Mouse (Mus musculus) spleen, postnatal 4 days (tissue): ENCODE results near the gene Cyp4f14.

ENCODE experiments used
- DNase-seq, 2 experiments: peaks; one replicate each; pipeline ENCODE4 v3.0.0; 2022; ENCODE audit warnings: low spot score in 2 of 2

Gene Cyp4f14

DNA sequence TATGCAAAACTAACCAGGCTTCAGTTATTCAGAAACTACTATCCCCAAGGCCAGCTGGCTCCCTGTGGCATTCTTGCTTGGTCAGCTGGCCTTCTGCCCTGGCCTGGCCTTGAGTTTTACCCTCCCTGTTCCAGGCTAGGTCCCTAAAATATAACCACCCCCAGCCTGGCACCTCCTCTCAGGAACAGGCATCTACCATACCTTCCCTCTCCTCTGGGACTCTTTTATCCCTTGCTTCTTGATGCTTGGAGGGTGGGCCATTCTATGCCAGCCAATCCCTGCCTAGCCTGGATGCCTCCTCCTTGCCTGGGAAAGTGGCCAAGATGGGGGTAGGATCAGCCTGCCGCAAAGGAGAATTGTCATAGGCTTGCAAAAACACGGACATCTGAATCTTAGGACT, at the start of gene Cyp4f14:
TSS of gene Cyp4f14 (minus strand) at position 212 of the 400 bp plus-strand sequence.
- no peak for DNase-seq

GRCm38 (mm10) chr17:32965623-32966290, 48.6 kb upstream of the Cyp4f14 start, which contains the start of gene Zfp472:
Gene Zfp472, plus strand, starts transcription at chr17:32965814.
- DNase-seq: peak; percentile 83 to 89

- peak in 1 of 2 experiments; percentile 61 for DNase-seq
These were observed 48.1 kb upstream of the Cyp4f14 start for GRCm38 (mm10) chr17:32965253-32965622.

GRCm38 (mm10) chr17:32951441-32951840, 34.3 kb upstream of the Cyp4f14 start:
- peak; percentile 70 to 90 for DNase-seq

DNA sequence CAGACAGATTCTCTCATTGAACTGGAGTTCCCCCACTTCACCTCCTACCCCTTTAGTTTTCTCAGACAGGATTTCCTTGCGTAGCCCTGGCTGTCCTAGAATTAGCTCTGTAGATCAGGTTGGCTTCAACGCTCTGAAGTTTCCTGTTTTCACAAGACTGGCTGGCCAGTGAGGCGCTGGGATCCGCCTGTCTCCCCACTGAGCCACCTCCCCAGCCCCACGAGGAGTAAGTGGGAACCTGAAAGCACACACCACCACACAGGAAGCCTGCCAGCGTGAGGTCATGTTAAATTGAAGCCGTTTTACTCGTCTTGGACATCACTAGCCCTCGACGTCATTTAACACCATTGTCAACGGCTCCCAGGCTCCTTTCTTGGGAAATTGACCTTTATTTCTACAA, 33.9 kb upstream of the Cyp4f14 start:
- no peak for DNase-seq

DNA sequence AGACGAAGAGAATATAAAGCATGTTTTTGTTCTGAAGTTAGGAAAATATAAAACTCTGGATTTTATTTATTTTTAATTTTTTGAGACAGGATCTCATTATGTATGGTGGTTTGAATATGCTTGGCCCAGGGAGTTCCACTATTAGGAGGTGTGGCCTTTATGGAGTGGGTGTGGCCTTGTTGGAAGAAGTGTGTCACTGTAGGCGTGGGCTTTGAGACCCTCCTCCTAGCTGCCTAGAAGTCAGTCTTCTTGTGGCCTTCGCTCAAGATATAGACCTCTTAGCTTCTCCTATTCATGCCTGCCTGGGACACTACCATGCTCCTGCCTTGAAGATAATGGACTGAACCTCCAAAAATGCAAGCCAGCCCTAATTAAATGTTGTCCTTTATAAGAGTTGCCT, 33.0 kb upstream of the Cyp4f14 start:
- DNase-seq: no peak

- peak; percentile 93 to 95 for DNase-seq
These were observed 30.2 kb upstream of the Cyp4f14 start, which contains the start of gene Cyp4f13 for GRCm38 (mm10) chr17:32947215-32947914. Gene Cyp4f13, minus strand, starts transcription at chr17:32947402.

- no peak for DNase-seq
These were observed 29.6 kb upstream of the Cyp4f14 start for GRCm38 (mm10) chr17:32946716-32947115.

DNA sequence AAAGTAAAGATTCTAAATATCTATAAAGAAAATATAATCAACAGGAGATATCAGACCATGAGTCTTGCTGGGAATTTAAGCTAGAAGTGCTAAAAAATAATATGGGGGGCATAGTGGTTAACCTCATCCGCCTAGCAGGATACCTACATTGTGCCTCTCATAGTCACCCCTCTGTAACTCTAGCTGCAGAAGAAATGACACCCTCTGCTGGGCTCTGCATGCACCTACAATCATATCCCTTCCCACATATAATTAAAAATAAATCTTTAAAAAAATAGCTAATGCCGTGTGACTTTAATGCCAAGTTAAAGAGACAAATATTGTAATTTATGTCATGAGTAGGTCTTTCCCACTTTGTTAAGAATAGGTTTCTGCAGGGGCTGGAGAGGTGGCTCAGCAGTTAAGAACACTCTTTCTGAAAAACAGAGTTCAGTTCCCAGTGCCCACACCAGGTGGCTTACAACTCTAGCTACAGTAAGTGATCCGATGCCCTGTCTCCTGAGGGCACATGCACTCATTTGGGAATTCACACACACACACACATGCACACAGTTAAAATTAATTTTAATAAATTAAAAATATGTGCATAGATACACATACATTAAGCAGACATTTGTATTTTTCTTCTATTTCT, 27.4 kb upstream of the Cyp4f14 start:
- DNase-seq: no peak

DNA sequence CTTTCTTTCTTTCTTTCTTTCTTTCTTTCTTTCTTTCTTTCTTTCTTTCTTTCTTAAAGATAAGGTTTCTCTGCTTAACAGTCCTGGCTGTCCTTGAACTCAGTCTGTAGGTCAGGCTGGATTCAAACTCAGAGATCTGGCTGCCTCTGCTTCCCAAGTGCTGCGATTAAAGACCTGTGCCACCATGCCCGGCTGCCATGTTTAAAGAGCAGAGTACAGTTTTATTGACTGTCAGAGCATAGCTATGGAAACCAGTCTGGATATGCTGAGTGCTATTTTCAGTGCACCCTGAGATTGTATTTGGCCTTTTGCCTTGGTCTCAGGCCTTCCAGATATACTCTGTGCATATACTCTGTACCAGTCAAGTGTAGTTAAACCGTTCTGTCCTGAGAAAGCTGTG, 26.5 kb upstream of the Cyp4f14 start:
- DNase-seq: no peak

GRCm38 (mm10) chr17:32939831-32940230, 22.7 kb upstream of the Cyp4f14 start:
- no peak for DNase-seq

GRCm38 (mm10) chr17:32927803-32928202, 10.7 kb upstream of the Cyp4f14 start:
- no peak for DNase-seq

- peak; percentile 53 to 77 for DNase-seq
These were observed 7.6 kb upstream of the Cyp4f14 start for GRCm38 (mm10) chr17:32924658-32925312.

DNA sequence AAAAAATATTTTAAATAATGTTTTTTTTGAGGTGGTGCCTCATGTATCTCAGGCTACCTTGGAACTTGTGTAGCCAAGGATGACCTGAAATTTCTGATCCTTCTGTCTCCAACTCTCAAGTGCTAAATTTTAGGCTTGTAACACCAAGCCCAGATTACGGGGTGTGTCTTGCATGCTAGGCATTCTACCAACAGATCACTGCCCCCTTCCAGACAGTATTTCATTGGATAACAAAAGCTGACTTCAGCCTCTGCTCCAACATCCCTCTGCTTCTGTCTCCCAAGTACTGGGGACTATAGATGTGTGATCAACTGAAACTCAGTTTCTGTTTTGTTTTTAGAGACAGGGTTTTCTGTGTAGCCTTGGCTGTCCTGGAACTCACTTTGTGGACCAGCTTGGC, 6.5 kb upstream of the Cyp4f14 start:
- no peak for DNase-seq

DNA sequence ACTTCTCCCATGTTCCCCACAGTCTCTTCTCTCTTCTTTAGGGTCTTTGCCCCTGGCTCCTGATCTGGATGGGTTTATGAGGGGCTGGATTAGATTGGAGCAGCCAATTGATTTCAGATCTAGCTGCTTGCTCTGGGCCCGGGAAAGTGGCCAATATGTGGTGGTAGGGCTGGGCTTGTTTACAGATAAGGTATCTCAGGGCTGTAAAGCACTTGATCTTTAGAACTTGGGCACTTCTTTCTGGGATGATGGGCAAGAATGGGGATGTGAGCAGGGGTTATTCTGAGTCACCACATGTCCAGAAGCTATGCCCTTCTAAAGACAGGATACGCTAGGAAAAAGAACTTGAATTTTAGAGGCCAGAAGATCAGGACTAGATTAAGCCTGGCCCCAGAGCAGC, 2.0 kb upstream of the Cyp4f14 start:
- no peak for DNase-seq

GRCm38 (mm10) chr17:32916075-32916474, 1.1 kb downstream of the Cyp4f14 start:
- DNase-seq: no peak

- peak in 1 of 2 experiments; percentile 52 for DNase-seq
These were observed 11.0 kb downstream of the Cyp4f14 start for GRCm38 (mm10) chr17:32906172-32906571.

DNA sequence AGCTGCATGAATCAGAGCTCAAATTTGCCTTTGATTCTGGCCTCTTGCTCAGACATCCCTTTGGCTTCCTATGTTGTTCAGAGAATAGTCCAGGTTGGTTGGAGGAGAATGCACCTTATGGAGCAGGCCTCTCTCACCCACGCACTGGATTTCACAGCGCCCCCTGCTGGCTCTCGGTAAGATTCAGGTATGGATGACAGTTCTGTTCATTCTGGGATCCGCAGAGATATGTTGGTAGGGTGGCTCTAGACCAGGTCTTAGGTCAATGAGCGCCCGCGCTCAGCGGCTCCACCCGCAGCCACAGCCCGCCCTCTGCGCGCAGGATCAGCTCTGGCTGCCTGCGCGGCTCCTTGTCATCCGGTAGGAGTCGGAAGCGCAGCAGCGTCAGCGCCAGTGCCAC, 11.9 kb downstream of the Cyp4f14 start:
- DNase-seq: peak; percentile 36 to 80

- DNase-seq: no peak
These were observed 12.7 kb downstream of the Cyp4f14 start for GRCm38 (mm10) chr17:32904414-32904813.

DNA sequence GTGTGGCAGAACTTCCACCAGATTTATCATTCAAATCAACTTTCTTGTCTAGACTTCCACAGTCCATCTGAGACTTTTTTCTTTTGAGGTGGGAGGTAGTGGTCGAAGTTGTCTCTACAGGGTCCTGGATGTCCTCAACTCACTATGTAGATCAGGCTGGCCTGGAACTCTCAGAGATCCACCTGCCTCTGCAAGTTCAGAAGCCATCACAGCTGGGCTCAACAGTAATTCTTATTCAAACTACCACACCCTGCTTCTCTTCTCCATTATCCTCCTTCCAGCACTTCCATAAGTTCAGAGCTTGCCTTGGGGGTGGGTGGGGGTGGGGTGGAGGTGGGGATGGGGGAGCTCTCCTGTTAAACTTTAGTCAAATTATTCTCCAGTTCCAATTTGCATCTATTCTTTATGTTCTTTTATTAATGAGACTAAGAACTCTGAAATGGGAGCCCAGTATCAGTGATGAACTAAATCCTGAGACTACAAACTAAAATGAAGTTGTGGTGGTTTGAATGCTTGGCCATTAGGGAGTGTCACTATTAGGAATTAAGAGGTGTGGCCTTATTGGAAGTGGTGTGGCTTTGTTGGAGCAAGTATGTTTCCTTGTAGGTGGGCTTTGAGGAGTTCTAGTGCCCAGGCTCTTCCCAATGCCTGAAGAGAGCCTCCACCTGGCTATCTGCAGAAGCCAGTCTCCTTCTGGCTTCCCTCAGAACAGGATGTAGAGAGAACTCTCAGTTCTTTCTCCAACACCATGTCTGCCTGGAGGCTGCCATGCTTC, 15.2 kb downstream of the Cyp4f14 start:
- DNase-seq: no peak

DNA sequence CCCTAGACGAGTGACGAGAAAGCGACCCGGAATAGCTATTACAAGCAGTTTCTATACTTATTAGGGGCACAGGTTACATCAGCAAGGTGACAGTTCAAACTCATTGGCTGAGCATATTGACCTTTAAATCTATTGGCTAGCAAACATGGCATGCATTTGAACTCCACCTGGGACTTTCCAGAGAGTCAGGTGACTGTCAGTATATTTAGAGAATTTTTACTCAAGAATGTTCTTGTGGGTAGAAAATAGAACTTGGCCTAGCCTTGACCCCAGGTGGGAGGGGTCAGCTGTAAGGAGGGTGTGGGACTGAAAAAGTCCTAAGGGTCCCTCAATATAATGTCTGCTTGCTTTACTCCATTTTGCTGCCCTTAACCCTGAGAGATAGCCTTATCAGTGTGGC, 21.7 kb downstream of the Cyp4f14 start:
- DNase-seq: no peak
